Mouse (Mus musculus): Measurements from ENCODE around the gene Cers6. TPM values are rescaled to one million over a fixed set of nuclear protein-coding genes. Genes with fewer than 3 reads are reported as not detected.

Gene Cers6
- polyA plus RNA-seq, 1 experiment from 2014 or later: 8.4 TPM

DNA sequence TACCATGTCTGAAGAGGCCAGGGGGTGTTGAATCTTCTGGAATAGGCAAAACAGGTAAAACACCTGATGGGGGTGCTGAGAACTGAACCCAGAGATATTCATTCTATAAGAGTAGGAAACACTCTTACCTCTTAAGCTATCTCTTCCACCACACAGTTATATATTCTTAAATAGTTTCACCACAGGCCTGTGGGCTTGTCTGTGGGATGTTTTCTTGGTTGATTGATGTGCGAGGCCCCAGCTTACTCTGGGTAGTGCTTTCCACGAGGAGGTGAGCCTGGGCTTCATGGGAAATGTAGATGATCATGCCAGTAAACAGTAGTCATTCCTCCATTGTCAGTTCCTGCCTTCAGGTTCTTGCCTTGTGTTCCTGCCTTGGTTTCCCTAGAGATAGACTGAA is 40.5 kb downstream of the Cers6 start:
- no peak overlapping the region for H3K4me3 ChIP-seq (replicated peaks)
- H3K27me3 ChIP-seq: no peaks in the 10 kb centered on the region
- H3K4me2 ChIP-seq: no peak overlapping the region
- H3K9me3 ChIP-seq (replicated peaks): no peaks in the 10 kb centered on the region
- whole genome bisulfite sequencing (ENCODE audit: insufficient replicate concordance): 31% methylated on average over 2 of the region's 2 CpGs
- ATAC-seq (ENCODE audit: insufficient read depth): no peak
- H3K4me1 ChIP-seq (replicated peaks): peaks cover 12% of the 10 kb centered on the region
- H3K36me3 ChIP-seq (replicated peaks): no peaks in the 10 kb centered on the region
- H3K9ac ChIP-seq: no peak overlapping the region
- no peak overlapping the region for H3K27ac ChIP-seq (replicated peaks)

DNA sequence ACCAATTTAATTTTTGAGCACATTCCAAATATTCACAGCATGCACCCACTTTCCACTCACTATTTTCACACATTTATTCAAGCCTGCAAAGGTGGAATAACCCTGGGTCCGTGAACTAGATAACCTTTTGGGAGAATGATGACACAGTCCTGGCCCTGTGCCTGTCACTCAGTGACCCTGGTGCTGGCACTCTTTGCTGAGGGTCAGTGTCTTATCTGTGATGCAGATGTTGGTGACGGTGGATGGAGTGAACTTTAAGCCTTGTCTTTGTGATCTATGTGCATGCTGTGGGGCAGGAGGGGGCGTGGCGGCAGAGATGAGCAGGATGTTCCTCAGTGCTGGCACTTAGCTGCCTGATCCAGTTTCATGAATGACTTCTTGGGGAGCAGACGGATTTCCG is 41.3 kb downstream of the Cers6 start:
- Histone ChIP-seq H3K4me1 (replicated peaks) (peaks cover 12% of the 10 kb centered on the region), H3K27ac (replicated peaks) (no peak overlapping the region), H3K4me3 (replicated peaks) (no peak overlapping the region), H3K27me3 (no peaks in the 10 kb centered on the region), H3K9ac (no peak overlapping the region), H3K9me3 (replicated peaks) (no peaks in the 10 kb centered on the region), H3K36me3 (replicated peaks) (no peaks in the 10 kb centered on the region), H3K4me2 (no peak overlapping the region)
- 62% methylated on average over 6 of the region's 6 CpGs for WGBS (ENCODE audit: insufficient replicate concordance)
- no peak for ATAC-seq (ENCODE audit: insufficient read depth)

DNA sequence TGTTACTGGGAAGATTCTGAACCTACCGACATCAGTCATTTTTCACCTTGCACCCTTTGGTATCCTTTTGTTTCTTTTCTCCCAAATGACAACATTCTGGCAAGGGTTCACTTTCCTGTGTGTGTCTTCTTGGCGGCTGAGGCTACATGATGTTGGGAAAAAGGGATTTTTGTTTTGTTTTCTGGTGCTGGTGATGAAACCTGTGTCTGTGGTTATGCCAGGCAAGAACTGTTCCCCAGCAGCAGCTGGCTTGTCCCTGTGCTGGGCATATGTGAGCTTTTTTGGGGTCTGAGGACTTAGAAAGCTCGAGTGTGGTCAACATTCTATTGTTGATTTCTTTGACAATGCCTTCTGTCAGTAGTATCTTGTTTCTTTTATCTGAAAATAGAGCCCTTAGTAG is 45.7 kb downstream of the Cers6 start:
- H3K4me1 ChIP-seq (replicated peaks): peaks cover 7% of the 10 kb centered on the region; the same call in 1 of the 2 replicates
- H3K4me2 ChIP-seq: no peak overlapping the region
- no peak overlapping the region for H3K27ac ChIP-seq (replicated peaks)
- H3K9ac ChIP-seq: no peak overlapping the region
- no peaks in the 10 kb centered on the region for H3K27me3 ChIP-seq
- WGBS (ENCODE audit: insufficient replicate concordance): 63% methylated on average over 3 of the region's 3 CpGs
- H3K4me3 ChIP-seq (replicated peaks): no peak overlapping the region
- H3K36me3 ChIP-seq (replicated peaks): no peaks in the 10 kb centered on the region
- no peaks in the 10 kb centered on the region for H3K9me3 ChIP-seq (replicated peaks)
- ATAC-seq (ENCODE audit: insufficient read depth): no peak

DNA sequence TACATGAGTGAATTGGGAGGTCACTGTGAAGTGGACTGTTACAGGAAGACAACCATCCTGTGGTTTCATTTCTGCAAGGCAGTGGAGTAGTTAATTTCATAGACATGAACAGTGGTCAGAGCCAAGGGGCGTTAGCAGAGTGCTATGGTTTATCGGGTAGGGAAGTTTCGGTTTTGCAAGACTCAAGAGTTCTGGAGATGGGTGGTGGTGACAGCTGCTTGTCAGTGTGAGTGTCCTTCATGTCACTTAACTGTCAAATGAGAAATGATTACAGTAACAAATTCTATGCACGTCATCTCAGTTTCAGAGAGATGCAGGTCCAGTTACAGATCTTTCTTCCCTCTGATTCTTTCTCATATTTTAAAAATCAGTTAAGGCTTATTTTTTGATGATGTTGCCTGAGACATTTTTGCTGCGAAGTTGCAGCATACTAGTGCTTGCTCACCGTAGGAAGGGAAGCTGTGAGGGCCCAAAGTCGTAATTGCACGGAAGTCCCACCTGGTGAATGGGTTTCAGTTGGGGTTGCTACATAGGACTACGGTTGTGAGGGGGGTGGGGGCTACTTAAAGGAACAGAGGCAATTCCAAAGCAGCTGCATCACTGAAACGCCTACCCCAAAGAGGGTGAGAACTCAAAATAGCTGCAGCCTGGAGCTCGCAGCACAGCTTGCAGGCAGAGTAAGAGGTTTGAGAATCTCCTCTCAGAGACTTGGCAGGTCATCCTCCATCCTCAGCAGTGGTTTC is 46.7 kb downstream of the Cers6 start:
- WGBS (ENCODE audit: insufficient replicate concordance): 20% methylated on average over 11 of the region's 11 CpGs
- Histone ChIP-seq H3K27me3 (no peaks in the 10 kb centered on the region), H3K9me3 (replicated peaks) (no peaks in the 10 kb centered on the region), H3K27ac (replicated peaks) (no peak overlapping the region; the same call in 1 of the 2 replicates), H3K4me3 (replicated peaks) (0 out of 2 replicates have a peak overlapping the region, but pooled peaks have one; percentile 1), H3K4me2 (peak overlapping the region; percentile 41), H3K9ac (no peak overlapping the region), H3K36me3 (replicated peaks) (no peaks in the 10 kb centered on the region), H3K4me1 (replicated peaks) (peaks cover 7% of the 10 kb centered on the region; the same call in 1 of the 2 replicates)
- 0 out of 2 replicates have a peak, but pooled peaks have one; percentile 40 for ATAC-seq (ENCODE audit: insufficient read depth)

DNA sequence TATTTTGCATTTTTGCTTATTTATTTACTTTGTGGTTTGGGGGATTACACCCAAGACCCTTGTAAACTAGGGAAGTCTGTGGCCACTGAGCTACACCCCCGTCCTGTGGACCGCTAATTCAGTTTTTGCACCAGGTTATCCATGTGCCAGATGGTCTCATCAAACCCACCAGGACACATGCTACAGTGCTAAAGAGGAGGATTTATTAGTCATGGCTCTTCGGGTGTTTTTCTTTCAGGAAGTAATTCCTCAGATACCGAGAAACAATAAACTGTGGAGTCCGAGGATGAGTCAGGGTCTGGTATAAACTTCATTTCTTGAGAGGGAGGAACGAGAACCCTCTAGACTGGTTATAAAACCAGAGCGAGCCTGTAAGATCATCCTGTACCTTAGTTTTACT is 49.5 kb downstream of the Cers6 start:
- H3K4me1 ChIP-seq (replicated peaks): peaks cover 7% of the 10 kb centered on the region; the same call in 1 of the 2 replicates
- H3K4me3 ChIP-seq (replicated peaks): no peak overlapping the region
- 62% methylated on average over 7 of the region's 7 CpGs for WGBS (ENCODE audit: insufficient replicate concordance)
- H3K27ac ChIP-seq (replicated peaks): no peak overlapping the region
- H3K9me3 ChIP-seq (replicated peaks): no peaks in the 10 kb centered on the region
- H3K27me3 ChIP-seq: no peaks in the 10 kb centered on the region
- no peak for ATAC-seq (ENCODE audit: insufficient read depth)
- no peak overlapping the region for H3K4me2 ChIP-seq
- H3K9ac ChIP-seq: no peak overlapping the region
- H3K36me3 ChIP-seq (replicated peaks): no peaks in the 10 kb centered on the region

DNA sequence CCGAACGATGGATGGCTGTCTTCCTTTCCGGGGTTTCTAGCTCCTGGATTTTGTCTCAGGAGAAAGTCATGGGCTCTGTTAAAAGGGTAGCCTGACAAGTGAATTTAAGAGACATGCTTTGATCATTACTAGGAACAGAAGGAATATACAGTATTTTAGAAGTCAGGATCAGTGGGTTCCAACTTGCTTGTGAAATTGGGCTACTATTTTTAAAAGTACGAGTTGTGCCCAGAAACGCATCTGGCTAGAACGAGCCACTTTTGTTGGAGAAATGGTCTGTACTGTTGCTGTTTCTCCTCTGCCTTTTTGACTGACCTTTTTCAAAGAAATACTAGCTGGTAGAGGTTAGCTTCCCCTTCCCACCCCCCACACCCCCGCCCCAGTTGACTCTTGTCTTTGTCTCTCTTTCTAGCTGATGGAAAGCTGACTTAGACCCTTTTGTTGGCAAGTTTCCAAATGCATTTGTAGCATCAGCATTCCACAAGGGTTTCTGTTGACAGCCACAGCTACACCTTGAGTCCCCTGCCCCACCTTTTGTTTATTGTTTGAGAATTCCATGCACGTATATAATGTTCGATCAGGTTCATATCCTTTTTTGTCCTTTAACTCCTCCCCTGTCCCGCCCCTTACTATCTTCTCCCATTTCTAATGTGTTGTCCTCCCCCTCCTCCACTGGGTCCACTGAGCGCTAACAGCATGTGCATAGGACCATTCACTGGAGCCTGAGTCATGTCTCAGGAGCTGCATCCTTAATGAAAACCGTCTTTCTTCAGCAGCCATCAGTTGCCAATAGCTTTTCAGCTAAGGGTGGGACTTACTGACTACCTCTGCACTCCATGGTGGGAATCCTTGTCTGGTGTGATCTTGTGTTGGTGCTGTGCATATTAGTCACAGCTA is 50.6 kb downstream of the Cers6 start:
- no peaks in the 10 kb centered on the region for H3K27me3 ChIP-seq
- peaks cover 7% of the 10 kb centered on the region for H3K4me1 ChIP-seq (replicated peaks)
- WGBS (ENCODE audit: insufficient replicate concordance): 79% methylated on average over 12 of the region's 12 CpGs
- H3K4me3 ChIP-seq (replicated peaks): no peak overlapping the region
- no peak for ATAC-seq (ENCODE audit: insufficient read depth)
- H3K36me3 ChIP-seq (replicated peaks): no peaks in the 10 kb centered on the region
- H3K27ac ChIP-seq (replicated peaks): no peak overlapping the region
- no peak overlapping the region for H3K4me2 ChIP-seq
- H3K9ac ChIP-seq: no peak overlapping the region
- H3K9me3 ChIP-seq (replicated peaks): no peaks in the 10 kb centered on the region

DNA sequence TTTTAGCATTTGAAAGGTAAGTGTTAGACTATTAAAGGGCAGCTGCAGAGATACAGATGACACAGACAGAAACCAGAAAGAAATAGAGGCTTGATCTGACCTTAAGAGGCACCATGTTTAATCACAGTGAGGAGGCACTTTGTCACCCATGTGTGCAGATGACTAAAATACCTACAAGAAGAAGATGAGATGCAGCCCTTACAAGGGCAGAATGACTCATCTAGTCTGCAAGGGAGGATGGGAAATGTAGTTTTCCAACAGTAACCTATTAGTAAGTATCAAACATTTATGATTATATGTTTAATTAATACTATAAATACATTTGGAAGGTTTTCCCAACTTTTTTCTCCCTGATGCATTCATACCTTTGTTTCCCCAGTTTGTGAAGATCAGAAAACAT is 54.5 kb downstream of the Cers6 start:
- Histone ChIP-seq H3K4me3 (replicated peaks) (no peak overlapping the region), H3K36me3 (replicated peaks) (no peaks in the 10 kb centered on the region), H3K9me3 (replicated peaks) (no peaks in the 10 kb centered on the region), H3K9ac (no peak overlapping the region), H3K27me3 (no peaks in the 10 kb centered on the region), H3K4me2 (no peak overlapping the region), H3K4me1 (replicated peaks) (peaks cover 3% of the 10 kb centered on the region; the same call in 1 of the 2 replicates), H3K27ac (replicated peaks) (no peak overlapping the region)
- ATAC-seq (ENCODE audit: insufficient read depth): no peak

DNA sequence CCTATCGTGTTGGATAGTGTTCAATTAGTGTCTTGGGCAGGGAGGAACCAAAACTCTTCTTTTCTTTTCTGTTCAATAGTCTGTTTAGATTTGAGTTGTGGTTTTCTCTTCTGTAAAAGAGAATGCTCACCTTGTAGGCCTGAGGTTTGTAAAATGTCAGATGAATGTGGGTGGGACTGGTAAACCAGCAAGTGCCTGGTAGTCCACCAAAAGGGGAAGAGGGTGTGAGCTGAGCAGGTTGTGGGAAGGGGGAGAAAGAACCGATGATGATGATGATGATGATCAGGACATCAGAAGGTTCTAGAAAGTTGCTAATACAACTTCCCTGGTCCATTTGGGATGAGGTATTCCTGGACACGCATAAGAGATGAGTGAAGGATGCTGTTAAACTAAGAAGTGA is 55.1 kb downstream of the Cers6 start:
- peaks cover 3% of the 10 kb centered on the region; the same call in 1 of the 2 replicates for H3K4me1 ChIP-seq (replicated peaks)
- no peaks in the 10 kb centered on the region for H3K36me3 ChIP-seq (replicated peaks)
- no peak overlapping the region for H3K4me3 ChIP-seq (replicated peaks)
- WGBS (ENCODE audit: insufficient replicate concordance): 60% methylated on average over 3 of the region's 3 CpGs
- ATAC-seq (ENCODE audit: insufficient read depth): no peak
- H3K4me2 ChIP-seq: no peak overlapping the region
- H3K9me3 ChIP-seq (replicated peaks): no peaks in the 10 kb centered on the region
- no peaks in the 10 kb centered on the region for H3K27me3 ChIP-seq
- H3K27ac ChIP-seq (replicated peaks): no peak overlapping the region
- H3K9ac ChIP-seq: no peak overlapping the region

DNA sequence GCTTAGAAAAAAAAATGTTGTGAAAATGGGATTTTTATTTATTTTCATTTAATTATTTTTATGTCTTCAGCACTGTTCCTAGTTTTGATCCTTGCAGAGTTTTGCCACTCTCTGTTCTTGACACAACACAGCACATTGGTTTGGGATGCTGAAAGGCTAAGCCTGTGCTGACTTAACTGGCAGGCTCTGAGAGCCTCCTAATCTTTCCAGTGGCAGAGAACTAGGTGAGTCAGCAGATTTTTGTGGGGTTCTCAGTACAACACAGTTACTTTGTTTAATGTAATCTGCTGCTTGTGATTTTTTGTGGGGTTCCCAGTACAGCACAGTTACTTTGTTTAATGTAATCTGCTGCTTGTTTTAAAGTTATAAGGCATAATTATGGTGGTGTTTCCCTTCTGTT is 55.8 kb downstream of the Cers6 start:
- Histone ChIP-seq H3K9ac (no peak overlapping the region), H3K27me3 (no peaks in the 10 kb centered on the region)
- no peak for ATAC-seq (ENCODE audit: insufficient read depth)

DNA sequence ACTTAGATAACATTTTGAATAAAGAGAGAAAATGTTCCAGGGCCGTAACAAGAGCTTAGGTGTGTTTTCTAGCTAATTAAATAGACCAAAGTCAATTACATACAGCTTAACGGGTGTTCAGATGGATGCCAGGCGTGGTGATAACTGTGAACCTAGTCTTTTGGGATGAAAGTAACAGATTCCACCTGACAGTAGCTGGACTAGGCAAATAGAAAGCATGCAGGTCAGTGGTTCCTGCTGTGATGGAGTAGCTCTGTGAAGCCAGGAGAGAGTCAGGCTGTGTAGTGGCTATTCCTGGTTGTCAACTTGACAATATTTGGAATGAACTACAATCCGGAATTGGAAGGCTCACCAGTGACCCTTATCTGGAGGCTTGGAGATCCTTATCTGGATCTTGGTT is 56.3 kb downstream of the Cers6 start:
- Histone ChIP-seq H3K27ac (replicated peaks) (no peak overlapping the region), H3K4me1 (replicated peaks) (peaks cover 3% of the 10 kb centered on the region; the same call in 1 of the 2 replicates), H3K4me2 (no peak overlapping the region), H3K27me3 (no peaks in the 10 kb centered on the region), H3K9me3 (replicated peaks) (no peaks in the 10 kb centered on the region), H3K9ac (no peak overlapping the region), H3K4me3 (replicated peaks) (no peak overlapping the region), H3K36me3 (replicated peaks) (no peaks in the 10 kb centered on the region)
- 72% methylated on average over 4 of the region's 4 CpGs for WGBS (ENCODE audit: insufficient replicate concordance)
- no peak for ATAC-seq (ENCODE audit: insufficient read depth)

More for the DNA sequence above, 55.8 kb downstream of the Cers6 start:
- H3K4me1 ChIP-seq (replicated peaks): peaks cover 3% of the 10 kb centered on the region; the same call in 1 of the 2 replicates
- H3K4me3 ChIP-seq (replicated peaks): no peak overlapping the region
- no peak overlapping the region for H3K27ac ChIP-seq (replicated peaks)
- no peaks in the 10 kb centered on the region for H3K9me3 ChIP-seq (replicated peaks)
- H3K4me2 ChIP-seq: no peak overlapping the region
- H3K36me3 ChIP-seq (replicated peaks): no peaks in the 10 kb centered on the region

DNA sequence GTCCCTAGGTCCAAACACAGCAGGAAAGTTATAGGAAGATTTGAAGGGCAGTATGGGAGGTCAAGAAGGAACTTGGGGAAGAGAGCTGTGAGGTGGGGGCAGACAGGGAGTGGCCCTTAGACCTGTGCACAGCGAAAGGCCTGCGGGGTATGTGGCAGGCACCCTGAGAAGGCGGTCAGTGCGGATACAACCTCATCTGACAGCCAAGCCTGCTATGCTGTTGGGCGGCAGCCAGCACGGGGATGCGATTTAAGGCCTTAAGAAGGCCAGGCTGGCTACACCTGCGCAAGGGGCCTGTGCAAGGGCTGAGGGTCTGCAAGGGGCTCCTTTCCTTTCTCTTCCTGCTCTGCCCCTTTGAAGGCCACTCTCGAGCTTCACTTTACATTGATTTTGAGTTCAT is 63.1 kb downstream of the Cers6 start:
- ATAC-seq (ENCODE audit: insufficient read depth): no peak
- no peaks in the 10 kb centered on the region for H3K27me3 ChIP-seq
- H3K9me3 ChIP-seq (replicated peaks): no peaks in the 10 kb centered on the region
- no peak overlapping the region for H3K4me3 ChIP-seq (replicated peaks)
- H3K36me3 ChIP-seq (replicated peaks): no peaks in the 10 kb centered on the region
- no peaks in the 10 kb centered on the region for H3K4me1 ChIP-seq (replicated peaks)
- H3K9ac ChIP-seq: no peak overlapping the region
- no peak overlapping the region for H3K27ac ChIP-seq (replicated peaks)
- no peak overlapping the region for H3K4me2 ChIP-seq
- 86% methylated on average over 9 of the region's 9 CpGs for WGBS (ENCODE audit: insufficient replicate concordance)
